Mouse (Mus musculus) limb, embryonic 10.5 days (tissue): Measurements from ENCODE around the gene Dnttip1. TPM values are rescaled to one million over a fixed set of nuclear protein-coding genes. Genes with fewer than 3 reads are reported as not detected.

Experiments
- DNase-seq: peaks from one replicate; pipeline ENCODE4 v3.0.0-alpha.2; 2017; ENCODE audit warnings: low spot score
- H3K27ac ChIP-seq: fragments of 300-500 bp; sonication (generic); 2 replicates; pipeline ENCODE4 v1.5.1; 2016; ENCODE audit warnings: mild to moderate bottlenecking
- H3K27me3 ChIP-seq: fragments of 300-500 bp; sonication (generic); 2 replicates; pipeline ENCODE4 v1.6.1; 2016; ENCODE audit warnings: low read depth, mild to moderate bottlenecking; ENCODE audit not compliant: poor library complexity, severe bottlenecking
- H3K36me3 ChIP-seq: fragments of 300-500 bp; sonication (generic); 2 replicates; pipeline ENCODE4 v1.6.1; 2016; ENCODE audit warnings: mild to moderate bottlenecking, moderate library complexity
- H3K4me1 ChIP-seq: fragments of 300-500 bp; sonication (generic); 2 replicates; pipeline ENCODE4 v1.6.1; 2016
- H3K4me3 ChIP-seq: fragments of 300-500 bp; sonication (generic); 2 replicates; pipeline ENCODE4 v1.5.1; 2016; ENCODE audit warnings: mild to moderate bottlenecking, moderate library complexity
- H3K9me3 ChIP-seq: fragments of 300-500 bp; sonication (generic); replicated peaks from 2 replicates; pipeline ENCODE4 v1.6.1; 2016; ENCODE audit warnings: mild to moderate bottlenecking
- WGBS: fragments of 180-500 bp; shearing (Covaris S2); methylation state at CpG from one replicate; pipeline ENCODE4 v1.1.7; 2016; 5-methylcytosine and 5-hydroxymethylcytosine counted together
- polyA plus RNA-seq: library from polyadenylated mRNA; unstranded; fragments of >200 nt; fragmentation: Nextera tagmentation; extraction: Ambion mirVana; gene quantifications from 2 replicates; pipeline ENCODE4 v1.2.1, GENCODE M21; 2016

Dnttip1 gene
- polyA plus RNA-seq, 1 experiment from 2014 or later = 93.1 TPM

GRCm38 (mm10) chr2:164804533-164805331 lies 58.9 kb downstream of the Dnttip1 start, which contains the start of the genes Acot8 and Zswim3:
Gene Acot8, minus strand, starts transcription at chr2:164804882.
Gene Zswim3, plus strand, starts transcription at chr2:164805098.
- peak; percentile 94 for DNase-seq
- WGBS = under 1% methylated on average over 47 of the region's 47 CpGs
- H3K27ac ChIP-seq = peak within 1 kb of the TSS; percentile 91
- H3K4me3 ChIP-seq = peak within 1 kb of the TSS; percentile 89
- H3K4me1 ChIP-seq = peaks cover 20% of the 10 kb centered on the region
- peaks cover 46% of the 10 kb centered on the region for H3K36me3 ChIP-seq
- no peaks in the 10 kb centered on the region for H3K27me3 ChIP-seq
- H3K9me3 ChIP-seq = no peaks in the 10 kb centered on the region

GRCm38 (mm10) chr2:164805332-164805718 lies 59.5 kb downstream of the Dnttip1 start:
- DNase-seq = no peak
- Histone ChIP-seq H3K4me1 (peaks cover 20% of the 10 kb centered on the region), H3K4me3 (peak overlapping the region; percentile 89), H3K27me3 (no peaks in the 10 kb centered on the region), H3K9me3 (no peaks in the 10 kb centered on the region), H3K36me3 (peaks cover 40% of the 10 kb centered on the region), H3K27ac (peak overlapping the region; percentile 91)
- 2% methylated on average over 21 of the region's 21 CpGs for WGBS

GRCm38 (mm10) chr2:164806614-164807013 lies 60.8 kb downstream of the Dnttip1 start:
- Histone ChIP-seq H3K4me1 (peaks cover 20% of the 10 kb centered on the region), H3K27me3 (no peaks in the 10 kb centered on the region), H3K36me3 (peaks cover 27% of the 10 kb centered on the region), H3K4me3 (no peak overlapping the region), H3K9me3 (no peaks in the 10 kb centered on the region), H3K27ac (no peak overlapping the region)
- DNase-seq = no peak
- WGBS = 85% methylated on average over 7 of the region's 7 CpGs

- DNase-seq = no peak
- no peaks in the 10 kb centered on the region for H3K27me3 ChIP-seq
- H3K4me1 ChIP-seq = no peaks in the 10 kb centered on the region
- WGBS = 75% methylated on average over 2 of the region's 2 CpGs
- H3K9me3 ChIP-seq = no peaks in the 10 kb centered on the region
- H3K4me3 ChIP-seq = no peak overlapping the region
- no peak overlapping the region for H3K27ac ChIP-seq
- H3K36me3 ChIP-seq = peaks cover 15% of the 10 kb centered on the region
These were observed 67.8 kb downstream of the Dnttip1 start for GRCm38 (mm10) chr2:164813557-164813956.

GRCm38 (mm10) chr2:164815348-164815747 lies 69.6 kb downstream of the Dnttip1 start:
- Histone ChIP-seq H3K4me1 (no peaks in the 10 kb centered on the region), H3K4me3 (no peak overlapping the region), H3K27ac (no peak overlapping the region), H3K9me3 (no peaks in the 10 kb centered on the region), H3K36me3 (peaks cover 9% of the 10 kb centered on the region), H3K27me3 (no peaks in the 10 kb centered on the region)
- DNase-seq = no peak
- WGBS = 90% methylated on average over 5 of the region's 5 CpGs

GRCm38 (mm10) chr2:164815821-164816220 lies 70.0 kb downstream of the Dnttip1 start:
- no peak overlapping the region for H3K27ac ChIP-seq
- DNase-seq = no peak
- H3K36me3 ChIP-seq = peaks cover 14% of the 10 kb centered on the region
- no peaks in the 10 kb centered on the region for H3K4me1 ChIP-seq
- H3K9me3 ChIP-seq = no peaks in the 10 kb centered on the region
- 92% methylated on average over 8 of the region's 8 CpGs for WGBS
- no peaks in the 10 kb centered on the region for H3K27me3 ChIP-seq
- no peak overlapping the region for H3K4me3 ChIP-seq

GRCm38 (mm10) chr2:164817206-164817605 lies 71.4 kb downstream of the Dnttip1 start:
- no peak overlapping the region for H3K27ac ChIP-seq
- WGBS = 92% methylated on average over 6 of the region's 6 CpGs

GRCm38 (mm10) chr2:164817703-164818102 lies 71.9 kb downstream of the Dnttip1 start:
- no peak overlapping the region for H3K27ac ChIP-seq
- WGBS = 76% methylated on average over 5 of the region's 5 CpGs

More at GRCm38 (mm10) chr2:164817206-164817605, 71.4 kb downstream of the Dnttip1 start:
- Histone ChIP-seq H3K9me3 (no peaks in the 10 kb centered on the region), H3K4me1 (peaks cover 1% of the 10 kb centered on the region), H3K27me3 (no peaks in the 10 kb centered on the region), H3K4me3 (no peak overlapping the region), H3K36me3 (peaks cover 24% of the 10 kb centered on the region)
- no peak for DNase-seq

More at GRCm38 (mm10) chr2:164817703-164818102, 71.9 kb downstream of the Dnttip1 start:
- H3K4me1 ChIP-seq = peaks cover 6% of the 10 kb centered on the region
- no peaks in the 10 kb centered on the region for H3K9me3 ChIP-seq
- H3K27me3 ChIP-seq = no peaks in the 10 kb centered on the region
- H3K36me3 ChIP-seq = peaks cover 22% of the 10 kb centered on the region
- no peak for DNase-seq
- no peak overlapping the region for H3K4me3 ChIP-seq

Other genes with a start within 250 kb of the Dnttip1 start
- gene Pigt, start 248.5 kb upstream of the Dnttip1 start, polyA plus RNA-seq = 35.7 and 37.5 TPM in 2 replicates
- 35.5 and 40.0 TPM in 2 replicates for gene Wfdc2, start 183.6 kb upstream of the Dnttip1 start, polyA plus RNA-seq
- not detected in 2 replicates for gene Spint3, start 172.5 kb upstream of the Dnttip1 start, polyA plus RNA-seq
- not detected in 2 replicates for gene Wfdc6a, start 160.5 kb upstream of the Dnttip1 start, polyA plus RNA-seq
- not detected in 2 replicates for gene Eppin, start 152.4 kb upstream of the Dnttip1 start, polyA plus RNA-seq
- gene Wfdc6b, start 132.5 kb upstream of the Dnttip1 start, polyA plus RNA-seq = not detected in 2 replicates
- gene Wfdc8, start 132.4 kb upstream of the Dnttip1 start, polyA plus RNA-seq = not detected in 2 replicates
- gene Wfdc16, start 107.2 kb upstream of the Dnttip1 start, polyA plus RNA-seq = not detected in 2 replicates
- not detected in 2 replicates for gene Wfdc10, start 89.9 kb upstream of the Dnttip1 start, polyA plus RNA-seq
- gene Wfdc9, start 89.4 kb upstream of the Dnttip1 start, polyA plus RNA-seq = not detected in 2 replicates
- gene Wfdc11, start 71.9 kb upstream of the Dnttip1 start, polyA plus RNA-seq = not detected in 2 replicates
- gene Wfdc13, start 60.9 kb upstream of the Dnttip1 start, polyA plus RNA-seq = not detected in 2 replicates
- gene Spint4, start 47.5 kb upstream of the Dnttip1 start, polyA plus RNA-seq = not detected in 2 replicates
- gene Spint5, start 30.7 kb upstream of the Dnttip1 start, polyA plus RNA-seq = not detected in 2 replicates
- 0.95 and 0.98 TPM in 2 replicates for gene Wfdc3, start 52 bp upstream of the Dnttip1 start, polyA plus RNA-seq
- gene Ube2c, start 23.9 kb downstream of the Dnttip1 start, polyA plus RNA-seq = 607 and 617 TPM in 2 replicates
- 0.79 and 1.3 TPM in 2 replicates for gene Tnnc2, start 34.0 kb downstream of the Dnttip1 start, polyA plus RNA-seq
- gene Snx21, start 39.8 kb downstream of the Dnttip1 start, polyA plus RNA-seq = 9.0 and 12.2 TPM in 2 replicates
- gene Acot8, start 58.9 kb downstream of the Dnttip1 start, polyA plus RNA-seq = 14.7 and 18.4 TPM in 2 replicates
- gene Zswim3, start 59.1 kb downstream of the Dnttip1 start, polyA plus RNA-seq = 9.1 and 9.9 TPM in 2 replicates
- gene Zswim1, start 76.7 kb downstream of the Dnttip1 start, polyA plus RNA-seq = 24.3 and 24.6 TPM in 2 replicates
- gene Spata25, start 82.6 kb downstream of the Dnttip1 start, polyA plus RNA-seq = 0.36 TPM in 1 of 2 replicates, not detected in the other
- gene Ctsa, start 86.9 kb downstream of the Dnttip1 start, polyA plus RNA-seq = 93.0 and 105 TPM in 2 replicates
- gene Neurl2, start 87.5 kb downstream of the Dnttip1 start, polyA plus RNA-seq = 4.0 and 6.9 TPM in 2 replicates
- 20.2 and 24.9 TPM in 2 replicates for gene Pltp, start 111.7 kb downstream of the Dnttip1 start, polyA plus RNA-seq
- 73.7 and 86.7 TPM in 2 replicates for gene Pcif1, start 133.3 kb downstream of the Dnttip1 start, polyA plus RNA-seq
- 18.0 and 21.3 TPM in 2 replicates for gene Zfp335, start 165.8 kb downstream of the Dnttip1 start, polyA plus RNA-seq
- gene Mmp9, start 194.8 kb downstream of the Dnttip1 start, polyA plus RNA-seq = 0.31 and 0.33 TPM in 2 replicates
- 0.83 and 1.0 TPM in 2 replicates for gene Slc12a5, start 214.8 kb downstream of the Dnttip1 start, polyA plus RNA-seq